Mouse (Mus musculus): ENCODE results near the gene Pms2. TPM values are rescaled to one million over a fixed set of nuclear protein-coding genes. Genes with fewer than 3 reads are reported as not detected.

The Pms2 gene
- polyA plus RNA-seq, 1 experiment from 2014 or later, result 30.7 TPM

DNA sequence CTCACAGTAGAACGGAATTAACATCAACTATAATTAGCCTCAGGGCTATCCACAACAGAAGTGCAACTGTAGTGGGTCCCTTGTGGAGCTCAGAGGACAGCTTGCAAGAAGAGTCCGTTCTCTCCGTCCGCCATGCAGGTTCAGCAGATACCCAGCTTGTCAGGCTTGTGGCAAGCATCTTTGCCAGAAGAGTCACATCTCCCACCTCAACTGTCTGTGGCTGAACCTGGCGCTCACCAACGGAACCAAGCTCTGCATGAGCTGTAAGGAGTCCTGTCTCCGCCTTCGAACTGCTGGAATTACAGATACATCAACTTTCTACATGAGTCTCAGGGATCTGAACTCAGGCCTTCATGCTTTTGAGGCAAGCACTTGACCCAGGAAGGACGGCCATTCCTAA lies 26.4 kb downstream of the Pms2 start:
- H3K4me1 ChIP-seq, result peaks cover 3% of the 10 kb centered on the region; the same call in 1 of the 2 replicates
- 89% methylated on average over 9 of the region's 9 CpGs for WGBS
- no peak overlapping the region for H3K4me2 ChIP-seq (replicated peaks)
- H3K4me3 ChIP-seq, result no peak overlapping the region
- ATAC-seq (replicated peaks), result no peak
- no peaks in the 10 kb centered on the region for H3K9me3 ChIP-seq
- H3K36me3 ChIP-seq, result peaks cover 8% of the 10 kb centered on the region
- H3K27ac ChIP-seq (replicated peaks), result no peak overlapping the region
- no peak overlapping the region for H3K9ac ChIP-seq (replicated peaks)
- H3K27me3 ChIP-seq, result no peaks in the 10 kb centered on the region

DNA sequence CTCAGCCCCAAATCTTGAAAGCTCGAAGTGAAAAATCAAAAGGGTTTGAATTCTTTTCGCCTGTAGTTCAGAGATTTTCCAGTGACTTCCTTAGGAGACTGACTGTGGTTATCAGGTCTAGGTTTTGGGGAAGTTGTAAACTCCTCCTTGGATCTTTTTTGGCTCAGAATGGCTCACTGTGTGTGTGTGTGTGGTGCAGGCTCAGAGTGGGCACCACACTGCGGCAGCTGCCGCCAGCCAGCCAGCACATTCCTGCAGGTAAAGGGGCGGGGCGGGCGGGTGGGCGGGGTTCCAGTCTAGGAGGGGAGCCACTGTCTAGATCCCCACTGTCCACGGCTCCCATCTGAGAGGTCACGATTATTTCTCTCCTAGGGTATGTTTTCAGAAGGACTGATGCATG lies 31.8 kb downstream of the Pms2 start:
- H3K4me2 ChIP-seq (replicated peaks), result no peak overlapping the region
- 20% methylated on average over 10 of the region's 10 CpGs for WGBS

DNA sequence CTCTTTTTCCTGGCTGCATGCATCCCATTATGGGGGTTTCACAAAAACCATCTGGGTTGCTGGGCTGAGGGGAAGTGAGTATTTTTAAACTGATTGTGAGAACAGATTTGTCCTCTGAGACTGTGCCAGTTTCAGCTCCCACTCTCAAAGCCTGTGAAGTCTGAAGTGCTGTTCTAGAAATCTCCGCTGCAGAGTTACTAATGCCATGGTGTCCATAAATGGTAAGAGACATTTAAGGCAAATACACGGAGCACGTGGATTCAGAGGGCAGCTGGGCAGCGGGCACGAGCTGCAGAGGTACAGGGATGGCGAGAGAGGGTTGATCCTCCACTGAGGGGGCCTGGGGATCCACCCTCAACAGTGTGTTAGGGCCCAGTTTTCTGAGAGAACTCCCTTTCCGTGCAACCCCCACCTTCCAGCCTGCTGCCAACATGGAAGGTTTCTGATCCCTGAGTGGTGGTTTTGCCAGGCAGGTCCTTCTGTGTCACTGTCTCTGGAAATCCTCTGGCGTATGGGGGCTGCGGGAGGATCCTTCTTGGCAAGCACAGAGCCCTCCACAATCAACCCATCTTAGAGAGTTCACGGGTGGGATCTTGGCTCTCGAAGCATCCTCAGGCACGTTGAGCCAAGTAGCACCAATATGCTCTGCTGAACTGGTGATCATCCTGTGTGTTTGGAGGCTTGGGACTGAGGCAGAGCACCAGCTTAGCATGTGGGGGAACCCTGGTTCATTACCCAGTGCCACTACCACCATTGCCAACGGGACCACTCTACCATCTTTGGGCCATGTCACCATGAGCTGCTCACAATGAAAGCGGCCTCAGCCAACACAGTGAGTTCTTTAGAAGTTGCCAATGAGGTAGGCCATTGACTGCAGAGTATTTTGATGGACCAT lies 33.7 kb downstream of the Pms2 start:
- H3K36me3 ChIP-seq, result no peaks in the 10 kb centered on the region
- H3K4me1 ChIP-seq, result no peaks in the 10 kb centered on the region; the same call in 1 of the 2 replicates
- no peaks in the 10 kb centered on the region for H3K27me3 ChIP-seq
- H3K9me3 ChIP-seq, result no peaks in the 10 kb centered on the region
- H3K4me3 ChIP-seq, result no peak overlapping the region
- H3K27ac ChIP-seq (replicated peaks), result peak overlapping the region; percentile 89
- H3K4me2 ChIP-seq (replicated peaks), result 0 out of 2 replicates have a peak overlapping the region, but pooled peaks have one; percentile 6
- peak; percentile 70; the same call in 1 of the 2 replicates for ATAC-seq (replicated peaks)
- no peak overlapping the region for H3K9ac ChIP-seq (replicated peaks)
- whole genome bisulfite sequencing, result 82% methylated on average over 14 of the region's 14 CpGs

More for the DNA sequence above, 31.8 kb downstream of the Pms2 start:
- Histone ChIP-seq H3K9me3 (no peaks in the 10 kb centered on the region), H3K4me3 (no peak overlapping the region), H3K9ac (replicated peaks) (no peak overlapping the region), H3K27ac (replicated peaks) (no peak overlapping the region), H3K4me1 (no peaks in the 10 kb centered on the region; the same call in 1 of the 2 replicates), H3K36me3 (no peaks in the 10 kb centered on the region), H3K27me3 (no peaks in the 10 kb centered on the region)
- ATAC-seq (replicated peaks), result no peak

DNA sequence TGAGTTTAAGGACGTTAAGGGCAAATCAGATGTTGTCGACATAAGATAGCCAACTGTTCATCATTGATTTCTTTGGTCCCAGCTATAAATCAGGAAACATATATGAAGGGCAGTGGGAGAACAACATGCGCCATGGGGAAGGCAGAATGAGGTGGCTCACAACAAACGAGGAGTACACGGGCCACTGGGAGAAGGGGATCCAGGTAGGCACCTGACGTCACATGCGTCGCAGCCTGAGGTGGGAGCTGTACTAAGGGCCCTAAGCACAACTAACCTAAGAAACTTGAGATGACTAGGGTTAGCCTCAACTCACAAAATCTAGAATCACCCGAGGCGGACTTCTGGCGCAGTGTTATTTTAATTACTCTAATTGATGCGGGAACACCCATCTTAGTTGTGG lies 38.6 kb downstream of the Pms2 start:
- H3K4me2 ChIP-seq (replicated peaks), result no peak overlapping the region
- no peaks in the 10 kb centered on the region for H3K36me3 ChIP-seq
- H3K9ac ChIP-seq (replicated peaks), result no peak overlapping the region
- no peaks in the 10 kb centered on the region for H3K27me3 ChIP-seq
- no peak for ATAC-seq (replicated peaks)
- 91% methylated on average over 12 of the region's 12 CpGs for WGBS
- H3K4me3 ChIP-seq, result no peak overlapping the region
- no peak overlapping the region for H3K27ac ChIP-seq (replicated peaks)
- H3K9me3 ChIP-seq, result no peaks in the 10 kb centered on the region
- H3K4me1 ChIP-seq, result no peaks in the 10 kb centered on the region

DNA sequence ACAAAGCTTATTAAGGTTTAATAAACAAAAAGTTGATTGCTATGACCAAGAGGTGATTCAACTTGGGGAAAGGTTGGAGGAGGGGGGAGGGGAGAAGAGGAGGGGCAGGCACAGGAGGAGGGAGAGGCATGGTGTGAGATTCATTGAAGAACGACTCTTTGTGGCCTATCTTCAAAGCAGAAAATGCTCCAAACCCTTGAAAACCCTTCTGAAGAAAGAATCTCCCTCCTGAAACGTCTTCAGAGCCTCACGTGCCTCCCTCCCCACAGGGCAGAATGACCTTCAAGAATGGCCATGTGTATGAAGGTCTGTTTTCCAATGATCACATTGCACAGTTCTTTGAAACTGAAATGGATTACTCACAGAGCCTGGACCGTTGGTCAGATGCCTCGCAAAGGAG lies 40.3 kb downstream of the Pms2 start:
- no peak for ATAC-seq (replicated peaks)
- Histone ChIP-seq H3K4me1 (no peaks in the 10 kb centered on the region), H3K4me3 (no peak overlapping the region), H3K9me3 (no peaks in the 10 kb centered on the region), H3K27ac (replicated peaks) (no peak overlapping the region), H3K4me2 (replicated peaks) (no peak overlapping the region), H3K27me3 (no peaks in the 10 kb centered on the region), H3K36me3 (no peaks in the 10 kb centered on the region), H3K9ac (replicated peaks) (no peak overlapping the region)
- 41% methylated on average over 5 of the region's 5 CpGs for WGBS

DNA sequence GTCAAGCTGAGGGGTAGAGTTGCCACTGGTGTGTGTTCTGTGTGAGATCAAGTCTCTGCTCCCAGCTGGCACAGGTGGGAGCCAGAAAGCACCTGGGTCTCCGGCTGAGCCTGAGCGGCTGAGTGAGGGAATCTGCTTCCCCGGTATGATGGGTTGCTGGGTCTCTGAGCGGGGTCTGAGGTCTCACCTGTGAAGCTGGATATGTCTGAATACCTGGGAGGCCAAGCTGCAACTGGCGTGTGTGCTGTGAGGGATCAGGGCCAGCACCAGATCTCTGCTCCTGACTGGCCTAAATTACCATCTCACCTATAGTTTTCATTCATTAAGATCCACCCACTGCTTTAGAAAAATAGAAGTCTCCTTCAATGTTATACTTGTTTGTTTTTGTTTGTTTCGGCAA lies 47.3 kb downstream of the Pms2 start:
- no peak overlapping the region for H3K4me3 ChIP-seq
- H3K9ac ChIP-seq (replicated peaks), result no peak overlapping the region
- 94% methylated on average over 6 of the region's 6 CpGs for WGBS
- H3K4me1 ChIP-seq, result no peaks in the 10 kb centered on the region
- ATAC-seq (replicated peaks), result no peak
- no peaks in the 10 kb centered on the region for H3K9me3 ChIP-seq
- no peak overlapping the region for H3K4me2 ChIP-seq (replicated peaks)
- no peaks in the 10 kb centered on the region for H3K27me3 ChIP-seq
- no peak overlapping the region for H3K27ac ChIP-seq (replicated peaks)
- H3K36me3 ChIP-seq, result 0 out of 2 replicates have a peak, but pooled peaks cover 4% of the 10 kb centered on the region

DNA sequence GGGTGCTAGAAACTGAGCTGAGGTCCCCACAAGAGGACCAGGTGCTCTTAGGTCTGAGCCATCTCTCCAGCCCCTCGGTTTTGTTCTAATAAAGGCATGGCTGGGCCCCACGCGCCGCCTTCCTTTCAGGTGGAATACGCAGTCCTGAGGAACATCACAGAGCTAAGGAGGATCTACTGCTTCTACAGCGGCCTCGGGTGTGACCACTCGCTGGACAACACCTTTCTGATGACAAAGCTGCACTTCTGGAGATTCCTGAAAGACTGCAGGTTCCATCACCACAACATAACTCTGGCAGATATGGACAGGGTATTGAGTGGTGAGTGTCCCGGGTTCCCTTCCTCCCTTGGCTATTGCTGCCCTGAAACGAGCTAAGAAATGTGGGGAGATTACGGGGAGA lies 49.8 kb downstream of the Pms2 start:
- Histone ChIP-seq H3K27ac (replicated peaks) (no peak overlapping the region), H3K4me1 (no peaks in the 10 kb centered on the region), H3K9me3 (no peaks in the 10 kb centered on the region), H3K27me3 (no peaks in the 10 kb centered on the region), H3K4me3 (no peak overlapping the region), H3K4me2 (replicated peaks) (no peak overlapping the region), H3K9ac (replicated peaks) (no peak overlapping the region), H3K36me3 (0 out of 2 replicates have a peak, but pooled peaks cover 4% of the 10 kb centered on the region)
- no peak for ATAC-seq (replicated peaks)
- 93% methylated on average over 11 of the region's 11 CpGs for WGBS

DNA sequence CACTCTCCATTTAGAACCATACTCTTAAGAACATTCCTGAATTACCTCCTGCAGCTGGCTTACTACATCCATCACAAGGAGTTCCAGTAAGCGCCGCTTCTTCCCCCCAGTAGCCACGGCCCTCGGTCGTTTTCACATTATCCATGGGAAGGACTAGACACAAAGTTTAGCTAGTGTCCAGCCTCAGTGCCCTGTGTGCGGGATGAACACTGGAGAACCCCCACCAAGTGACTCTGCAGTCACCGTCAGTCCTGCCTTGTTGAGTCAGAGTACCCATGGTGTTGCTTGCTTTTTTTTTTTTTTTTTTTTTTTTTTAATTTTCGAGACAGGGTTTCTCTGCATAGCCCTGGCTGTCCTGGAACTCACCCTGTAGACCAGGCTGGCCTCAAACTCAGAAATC lies 51.4 kb downstream of the Pms2 start:
- Histone ChIP-seq H3K36me3 (0 out of 2 replicates have a peak, but pooled peaks cover 4% of the 10 kb centered on the region), H3K9me3 (no peaks in the 10 kb centered on the region), H3K27me3 (no peaks in the 10 kb centered on the region), H3K4me2 (replicated peaks) (no peak overlapping the region), H3K4me3 (no peak overlapping the region), H3K27ac (replicated peaks) (no peak overlapping the region), H3K9ac (replicated peaks) (no peak overlapping the region), H3K4me1 (no peaks in the 10 kb centered on the region)
- WGBS, result 79% methylated on average over 8 of the region's 8 CpGs
- no peak for ATAC-seq (replicated peaks)

DNA sequence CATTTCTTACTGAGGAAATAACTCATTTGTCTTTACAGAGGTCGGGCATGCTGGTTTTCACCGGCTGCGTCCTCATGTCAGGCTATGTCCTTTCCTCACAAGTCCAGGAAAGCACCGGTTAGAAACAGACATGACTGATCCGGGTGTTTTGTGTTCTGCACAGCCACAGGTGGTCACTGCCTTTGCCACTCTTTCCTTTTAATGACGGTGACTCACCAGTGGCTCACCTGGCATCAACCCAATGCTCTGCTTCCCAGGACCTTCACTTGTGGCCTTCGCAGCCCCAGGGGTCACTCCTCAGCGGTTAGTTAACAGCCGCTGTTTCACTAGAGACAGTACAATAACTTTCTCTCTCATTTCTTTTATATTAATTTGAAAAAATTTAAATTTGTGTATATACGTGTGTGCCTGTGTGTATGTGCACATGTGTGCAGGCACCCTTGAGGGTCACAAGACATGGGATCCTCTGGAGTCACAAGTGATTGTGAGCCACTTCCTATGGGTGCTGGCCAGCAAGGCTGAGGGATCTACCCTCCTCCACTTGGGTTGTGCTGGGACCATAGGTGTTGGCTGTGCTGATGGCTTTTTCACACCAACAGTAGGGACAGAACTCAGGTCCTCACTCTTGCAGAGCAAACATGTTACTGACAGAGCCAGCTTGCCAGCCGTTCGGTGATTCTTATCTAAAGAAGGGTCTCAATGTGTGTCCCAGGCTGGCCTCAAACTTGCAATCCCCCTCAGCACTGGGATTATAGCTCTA lies 56.0 kb downstream of the Pms2 start:
- whole genome bisulfite sequencing, result 89% methylated on average over 12 of the region's 12 CpGs

DNA sequence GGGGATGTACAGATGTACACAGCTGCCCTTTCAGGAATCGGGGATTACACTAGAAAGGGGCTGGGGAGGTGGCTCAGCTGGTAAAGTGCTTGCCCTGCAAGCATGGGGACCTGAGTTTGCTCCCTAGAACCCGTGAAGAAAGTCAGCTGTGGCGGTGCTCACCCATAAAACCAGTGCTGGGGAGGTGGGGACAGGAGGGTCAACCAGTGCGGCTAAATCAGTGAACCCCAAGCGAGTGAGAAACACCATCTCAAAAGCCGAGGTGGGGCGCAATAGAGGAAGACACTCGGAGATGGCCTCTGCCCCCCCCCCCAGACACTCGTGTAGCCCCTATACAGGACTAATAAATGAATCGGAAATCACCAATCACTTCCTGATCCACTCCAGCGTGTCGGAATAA lies 56.9 kb downstream of the Pms2 start:
- Histone ChIP-seq H3K27ac (replicated peaks) (no peak overlapping the region), H3K4me1 (no peaks in the 10 kb centered on the region), H3K9me3 (no peaks in the 10 kb centered on the region), H3K36me3 (no peaks in the 10 kb centered on the region), H3K4me3 (no peak overlapping the region), H3K27me3 (no peaks in the 10 kb centered on the region), H3K4me2 (replicated peaks) (no peak overlapping the region), H3K9ac (replicated peaks) (no peak overlapping the region)
- no peak for ATAC-seq (replicated peaks)
- WGBS, result 87% methylated on average over 12 of the region's 12 CpGs

More for the DNA sequence above, 56.0 kb downstream of the Pms2 start:
- Histone ChIP-seq H3K9me3 (no peaks in the 10 kb centered on the region), H3K4me2 (replicated peaks) (no peak overlapping the region), H3K36me3 (no peaks in the 10 kb centered on the region), H3K9ac (replicated peaks) (no peak overlapping the region), H3K27ac (replicated peaks) (no peak overlapping the region), H3K4me1 (no peaks in the 10 kb centered on the region), H3K4me3 (no peak overlapping the region), H3K27me3 (no peaks in the 10 kb centered on the region)
- no peak for ATAC-seq (replicated peaks)

DNA sequence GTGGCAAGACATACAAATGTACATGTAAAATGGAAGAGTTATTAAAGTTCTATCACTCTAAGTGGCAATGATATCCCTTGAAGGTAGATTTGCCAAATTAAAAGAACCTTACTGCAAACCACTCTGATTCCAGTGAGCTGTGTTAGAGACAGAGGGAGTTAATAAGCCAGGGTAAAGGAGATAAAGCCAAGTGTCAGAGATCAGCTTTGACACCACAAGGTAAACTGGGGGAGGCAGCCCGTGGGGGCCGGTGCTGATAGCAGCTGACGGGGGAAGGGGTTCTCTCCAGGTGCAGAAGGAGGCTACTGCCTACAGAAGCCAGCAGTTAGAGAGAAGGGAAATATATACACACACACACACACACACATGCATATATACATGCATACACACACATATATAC lies 62.9 kb downstream of the Pms2 start:
- no peak for ATAC-seq (replicated peaks)
- Histone ChIP-seq H3K4me2 (replicated peaks) (no peak overlapping the region), H3K9me3 (no peaks in the 10 kb centered on the region), H3K27ac (replicated peaks) (no peak overlapping the region), H3K36me3 (no peaks in the 10 kb centered on the region), H3K27me3 (no peaks in the 10 kb centered on the region), H3K9ac (replicated peaks) (no peak overlapping the region), H3K4me3 (no peak overlapping the region), H3K4me1 (no peaks in the 10 kb centered on the region)
- 76% methylated on average over 3 of the region's 3 CpGs for WGBS

DNA sequence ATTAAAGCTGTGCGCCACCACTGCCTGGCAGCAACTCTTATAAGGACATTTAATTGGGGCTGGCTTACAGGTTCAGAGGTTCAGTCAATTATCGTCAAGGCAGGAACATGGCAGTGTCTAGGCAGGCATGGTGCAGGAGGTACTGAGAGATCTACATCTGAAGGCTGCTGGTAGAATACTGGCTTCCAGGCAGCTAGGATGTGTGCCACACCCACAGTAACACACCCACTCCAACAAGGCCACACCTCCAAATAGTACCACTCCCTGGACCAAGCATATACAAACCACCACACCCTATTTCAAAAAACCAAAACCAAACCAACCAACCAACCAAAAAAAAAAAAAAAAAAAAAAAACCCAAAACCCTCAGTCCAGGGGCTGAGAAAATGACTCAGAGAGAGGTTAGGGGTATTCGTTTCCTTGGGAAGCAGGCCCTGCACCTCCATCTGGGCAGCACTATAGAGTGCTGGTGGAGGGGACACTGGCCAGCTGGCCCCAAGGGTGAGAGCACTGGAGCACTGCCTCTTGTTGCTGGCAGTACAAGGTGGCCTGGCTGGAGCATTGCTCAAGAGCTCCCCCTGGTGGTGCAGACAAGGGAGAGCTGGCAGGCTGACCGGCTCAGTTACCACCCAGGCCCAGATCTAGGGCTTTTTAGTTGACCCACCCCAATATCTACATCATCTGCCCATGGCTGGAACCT lies 65.3 kb downstream of the Pms2 start:
- Histone ChIP-seq H3K9ac (replicated peaks) (no peak overlapping the region), H3K27ac (replicated peaks) (no peak overlapping the region), H3K4me1 (no peaks in the 10 kb centered on the region), H3K4me3 (no peak overlapping the region), H3K4me2 (replicated peaks) (no peak overlapping the region), H3K27me3 (no peaks in the 10 kb centered on the region), H3K36me3 (no peaks in the 10 kb centered on the region), H3K9me3 (no peaks in the 10 kb centered on the region)
- peak; percentile 61; the same call in 1 of the 2 replicates for ATAC-seq (replicated peaks)
- WGBS, result 48% methylated on average over 4 of the region's 4 CpGs
